Mouse (Mus musculus): ENCODE results near the gene 2010300C02Rik. TPM values are rescaled to one million over a fixed set of nuclear protein-coding genes. Genes with fewer than 3 reads are reported as not detected.

2010300C02Rik gene
- total RNA-seq, 4 experiments from 2014 or later = 243 to 289 (median 255) TPM

DNA sequence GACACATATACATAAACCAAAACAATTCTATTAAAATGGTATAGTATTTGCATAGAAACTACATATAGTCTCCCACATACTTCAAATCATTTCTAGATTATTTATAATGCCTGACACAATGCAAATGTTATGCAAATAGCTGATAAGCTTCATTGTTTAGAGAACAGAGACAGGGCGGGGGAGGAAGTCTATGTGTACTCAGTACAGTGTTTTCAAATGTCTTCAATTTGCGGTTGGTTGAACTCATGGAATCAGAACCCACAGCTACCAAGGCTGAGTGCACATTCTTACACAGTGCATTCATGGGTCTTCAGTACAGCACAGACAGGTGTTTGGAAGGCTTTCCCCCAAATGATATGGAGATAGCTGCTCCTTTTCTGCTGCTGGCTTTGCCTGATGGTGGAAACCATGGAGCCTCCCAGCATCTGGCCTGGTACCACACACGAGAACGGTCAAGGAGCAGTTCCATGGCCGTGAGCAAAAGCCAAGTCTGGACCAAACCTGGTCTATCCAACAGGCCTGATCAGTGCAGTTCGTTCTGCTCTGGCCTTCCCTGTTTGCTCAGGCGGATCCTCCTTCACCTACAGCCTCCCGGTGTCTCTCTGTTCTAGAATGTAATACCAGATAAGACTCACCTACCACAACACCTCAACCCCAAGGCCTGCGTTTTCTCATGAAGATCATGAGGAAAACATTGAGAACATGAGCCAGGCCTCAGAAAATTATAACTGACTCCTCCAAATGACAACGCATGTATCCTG, 8.1 kb downstream of the 2010300C02Rik start:
- DNase-seq (ENCODE audit: low spot score in 2 of 2) = no peak

DNA sequence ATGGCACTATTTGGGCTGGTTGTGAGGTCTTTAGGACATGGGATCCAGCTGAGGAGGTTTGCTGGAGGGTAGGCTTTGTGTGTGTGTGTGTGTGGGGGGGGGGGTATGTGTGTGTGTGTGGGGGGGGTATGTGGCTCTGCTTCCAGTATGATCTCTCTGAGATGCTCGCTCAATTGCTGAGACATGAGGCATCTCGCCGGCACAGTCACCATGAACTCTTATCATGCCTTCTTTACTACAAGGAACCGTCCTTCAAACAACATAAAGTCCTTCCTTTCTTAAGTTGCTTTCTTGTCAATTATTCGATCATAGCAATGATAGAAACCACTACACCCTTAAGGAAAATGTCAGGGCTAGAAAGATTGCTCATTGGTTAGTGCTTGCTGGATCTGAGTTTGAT, 8.8 kb downstream of the 2010300C02Rik start:
- DNase-seq (ENCODE audit: low spot score in 2 of 2) = no peak

GRCm38 (mm10) chr1:37709736-37710135, 10.1 kb downstream of the 2010300C02Rik start:
- DNase-seq (ENCODE audit: low spot score in 2 of 2) = no peak

- no peak for DNase-seq (ENCODE audit: low spot score in 2 of 2)
These were observed 11.5 kb downstream of the 2010300C02Rik start for GRCm38 (mm10) chr1:37708270-37708955.

GRCm38 (mm10) chr1:37702326-37702725, 17.6 kb downstream of the 2010300C02Rik start:
- DNase-seq (ENCODE audit: low spot score in 2 of 2) = no peak

GRCm38 (mm10) chr1:37698852-37699439, 20.9 kb downstream of the 2010300C02Rik start:
- no peak for DNase-seq (ENCODE audit: low spot score in 2 of 2)

DNA sequence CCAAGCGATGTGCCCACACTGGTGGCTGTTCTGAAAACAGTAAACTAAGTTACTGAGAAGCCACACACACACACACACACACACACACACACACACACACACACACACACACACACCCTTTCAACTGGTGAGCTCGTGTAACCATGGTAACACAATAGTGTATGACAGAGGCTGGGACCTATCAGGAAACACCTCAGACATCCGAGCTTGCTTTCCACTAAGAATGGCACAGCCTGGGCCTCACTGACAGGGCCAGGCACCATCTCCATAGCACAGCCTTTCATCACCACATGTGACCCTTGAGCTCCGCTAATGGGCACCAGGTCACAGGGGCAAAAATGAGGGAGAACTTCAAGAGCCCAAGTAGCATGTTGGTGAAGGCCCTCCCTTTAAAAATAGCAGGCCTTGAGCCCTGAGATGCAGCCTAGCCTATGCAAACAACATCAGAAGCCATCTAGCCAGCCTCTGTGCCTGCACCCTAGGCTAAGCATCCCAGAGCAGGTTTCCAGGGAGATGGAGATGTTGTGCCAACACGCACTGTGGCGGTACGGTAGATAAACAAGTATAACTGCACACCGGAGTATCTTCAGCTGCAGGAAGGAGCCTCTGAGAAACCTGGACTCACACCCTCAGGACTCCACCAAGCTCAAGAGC, 21.6 kb downstream of the 2010300C02Rik start:
- DNase-seq (ENCODE audit: low spot score in 2 of 2) = no peak

GRCm38 (mm10) chr1:37696918-37697317, 23.0 kb downstream of the 2010300C02Rik start:
- peak in 1 of 2 experiments; percentile 90 for DNase-seq (ENCODE audit: low spot score in 2 of 2)

DNA sequence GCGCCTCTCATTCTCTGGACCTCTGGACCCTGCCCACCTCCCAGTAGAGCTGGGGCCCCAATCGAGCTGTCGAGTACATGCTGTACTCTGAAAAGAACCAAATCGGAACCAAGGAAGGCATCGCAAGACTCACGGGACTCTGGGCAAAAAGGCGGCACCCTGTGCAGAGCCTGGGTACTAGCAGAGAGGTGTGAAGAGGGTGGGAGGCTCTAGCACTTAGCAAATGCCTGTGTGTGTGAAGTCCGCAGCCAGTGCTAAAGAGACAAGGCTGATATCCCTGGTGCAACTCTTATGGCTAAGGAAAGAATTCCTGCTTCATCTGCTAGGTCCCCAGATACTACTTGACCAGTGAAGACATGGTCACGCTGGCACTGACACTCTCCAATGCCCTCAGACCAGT, 24.2 kb downstream of the 2010300C02Rik start:
- no peak for DNase-seq (ENCODE audit: low spot score in 2 of 2)

GRCm38 (mm10) chr1:37694417-37694816, 25.5 kb downstream of the 2010300C02Rik start:
- no peak for DNase-seq (ENCODE audit: low spot score in 2 of 2)

GRCm38 (mm10) chr1:37691179-37691578, 28.7 kb downstream of the 2010300C02Rik start:
- no peak for DNase-seq (ENCODE audit: low spot score in 2 of 2)

DNA sequence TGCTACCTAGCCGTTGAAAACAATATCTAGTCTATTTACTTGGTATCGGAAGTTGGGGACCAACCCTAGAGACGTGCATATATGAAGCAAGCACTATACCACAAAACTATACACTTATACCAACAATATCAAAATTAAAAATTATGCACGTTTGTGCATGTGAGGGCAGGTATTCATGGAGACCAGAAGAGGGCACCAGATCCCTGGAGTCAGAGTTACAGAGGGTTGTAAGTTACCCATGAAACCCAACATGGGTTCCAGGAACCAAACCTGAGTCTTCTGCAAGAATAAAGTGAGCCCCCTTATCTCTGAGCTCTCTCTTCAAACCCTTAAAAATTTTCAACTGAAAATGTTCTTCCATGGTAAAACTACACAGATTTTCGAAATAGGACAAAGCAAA, 29.2 kb downstream of the 2010300C02Rik start:
- no peak for DNase-seq (ENCODE audit: low spot score in 2 of 2)

GRCm38 (mm10) chr1:37689730-37690129, 30.2 kb downstream of the 2010300C02Rik start:
- no peak for DNase-seq (ENCODE audit: low spot score in 2 of 2)

GRCm38 (mm10) chr1:37688351-37688750, 31.5 kb downstream of the 2010300C02Rik start:
- no peak for DNase-seq (ENCODE audit: low spot score in 2 of 2)

GRCm38 (mm10) chr1:37687515-37687914, 32.4 kb downstream of the 2010300C02Rik start:
- DNase-seq (ENCODE audit: low spot score in 2 of 2) = no peak

- DNase-seq (ENCODE audit: low spot score in 2 of 2) = peak in 1 of 2 experiments; percentile 78
These were observed 32.9 kb downstream of the 2010300C02Rik start for GRCm38 (mm10) chr1:37686953-37687441.

- peak; percentile 81 to 96 for DNase-seq (ENCODE audit: low spot score in 2 of 2)
These were observed 41.4 kb downstream of the 2010300C02Rik start for GRCm38 (mm10) chr1:37678327-37679123.

DNA sequence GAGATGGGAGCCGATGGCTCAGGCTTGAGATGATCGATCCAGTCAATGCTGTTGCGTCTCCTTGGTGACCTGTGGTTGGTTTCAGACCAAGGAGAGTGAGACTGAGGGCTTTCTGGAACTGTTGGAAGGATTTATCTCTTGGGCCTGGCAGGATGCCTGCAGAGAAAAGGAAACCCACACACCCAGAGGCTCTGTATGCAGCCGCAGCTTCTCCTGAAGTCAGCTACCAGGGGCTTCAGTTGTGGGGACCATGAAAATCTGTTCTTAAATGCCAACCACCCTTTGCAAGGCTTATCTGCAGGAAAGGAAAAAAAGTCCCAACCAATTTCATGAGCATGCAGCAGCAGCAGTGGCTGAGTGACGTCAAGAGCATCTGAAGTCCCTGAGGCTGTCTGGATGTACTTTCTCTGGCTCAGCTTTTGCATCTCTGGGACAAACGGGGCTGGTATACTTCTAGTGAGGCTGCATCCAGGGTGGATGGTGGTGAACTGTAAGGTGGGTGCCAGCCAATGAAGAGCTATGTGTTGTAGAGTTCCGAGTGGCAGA, 42.8 kb downstream of the 2010300C02Rik start:
- DNase-seq (ENCODE audit: low spot score in 2 of 2) = no peak

- DNase-seq (ENCODE audit: low spot score in 2 of 2) = no peak
These were observed 44.4 kb downstream of the 2010300C02Rik start for GRCm38 (mm10) chr1:37675444-37675843.

GRCm38 (mm10) chr1:37674266-37674665, 45.6 kb downstream of the 2010300C02Rik start:
- DNase-seq (ENCODE audit: low spot score in 2 of 2) = peak in 1 of 2 experiments; percentile 64

Data from left cerebral cortex, adult 8-10 months (tissue).